9 mouse cellular contexts compared by ENCODE assay signal in genomic region chr6:54597208-54597607, GRCm38 (mm10). TPM values are rescaled to one million over a fixed set of nuclear protein-coding genes. Genes with fewer than 3 reads are reported as not detected.
DNase-seq lines count a peak whose midpoint lies in the region; ATAC-seq and TF ChIP-seq lines count a peak whose summit lies in the region.
"Had no signal": no experiment of that assay in that cellular context is flagged by ENCODE, and none has a peak within 500 bp of the region (broad histone marks: within the 10 kb centered on the region; RNA-seq: fewer than 3 reads in every experiment).

Fkbp14 (minus strand) TSS chr6:54597308.

- H3K9ac ChIP-seq in heart, embryonic 13.5 days, result peak within 1 kb of the TSS; percentile 92
- no peak within 1 kb of the TSS for H3K9ac ChIP-seq in limb, embryonic 14.5 days (ENCODE audit: low read depth, low read length, severe bottlenecking)

- no peak within 1 kb of the TSS for H3K27ac ChIP-seq in heart, embryonic 13.5 days (replicated peaks)
- no peak within 1 kb of the TSS for H3K27ac ChIP-seq in limb, embryonic 14.5 days (replicated peaks; ENCODE audit: low read depth, low read length)

- WGBS in heart, embryonic 13.5 days, result 61% methylated on average over 4 of the region's 4 CpGs
- 78% methylated on average over 4 of the region's 4 CpGs for WGBS in limb, embryonic 14.5 days

- in situ Hi-C loops in Patski (cut with MboI; ENCODE audit: low pct_unique_long_range_greater_than_20kb), result loop anchor here (10.0 kb wide), 2 partner anchors 398 to 568 kb away; partner anchors contain the start of gene Ggct

- CTCF ChIA-PET in Patski (lab: Charles Lee), result no interaction called here

- H3K4me1 ChIP-seq in heart, embryonic 13.5 days, result peaks cover 29% of the 10 kb centered on the region
- H3K4me1 ChIP-seq in limb, embryonic 14.5 days (ENCODE audit: control insufficient read depth, insufficient read depth, low read length), result peaks cover 13% of the 10 kb centered on the region

- DNase-seq in frontal cortex, adult 2 months (ENCODE audit: extremely low spot score in 1 of 2, low spot score in 1 of 2), result no peak
- no peak for DNase-seq in frontal cortex, postnatal 25 days (ENCODE audit: low spot score in 2 of 2)
- DNase-seq in Patski (ENCODE audit: low read depth, low spot score), result no peak
- no peak for DNase-seq in limb, embryonic 14.5 days (ENCODE audit: low spot score)
- no peak for DNase-seq in thymus, postnatal 0 days (ENCODE audit: low spot score)
- DNase-seq in left cerebral cortex, postnatal 10 days (ENCODE audit: extremely low spot score in 1 of 2, low spot score in 2 of 2), result no peak
- no peak for DNase-seq in kidney, postnatal 36 days
- DNase-seq: right cerebral cortex, postnatal 25 days had no signal

- no peak for ATAC-seq in Patski
- ATAC-seq in heart, embryonic 13.5 days (ENCODE audit: extremely low read depth, insufficient number of reproducible peaks, low FRiP score, low TSS enrichment), result no peak
- ATAC-seq in limb, embryonic 14.5 days (ENCODE audit: low FRiP score, low read depth), result no peak

- peak within 1 kb of the TSS; percentile 84 for H3K4me2 ChIP-seq in heart, embryonic 13.5 days
- H3K4me2 ChIP-seq in limb, embryonic 14.5 days (replicated peaks; ENCODE audit: low read depth, low read length, severe bottlenecking), result peak within 1 kb of the TSS; percentile 78

- H3K4me3 ChIP-seq in heart, embryonic 13.5 days, result peak within 1 kb of the TSS; percentile 96
- peak within 1 kb of the TSS; percentile 96 for H3K4me3 ChIP-seq in limb, embryonic 14.5 days (replicated peaks; ENCODE audit: low read length)

- no peak for TF ChIP-seq CTCF in Patski (IDR thresholded peaks at IDR 0.05)

- TF ChIP-seq POLR2A in limb, embryonic 14.5 days (IDR thresholded peaks at IDR 0.05; ENCODE audit: borderline replicate concordance, extremely low read depth, insufficient read depth, insufficient read length), result no peak

- intact Hi-C loops in left cerebral cortex, postnatal 10 days (cut with DNase I), result loop anchor here (5.0 kb wide), 1 partner anchor 85 kb away; the partner anchor contains the start of gene Mturn

- H3K9me3 ChIP-seq in heart, embryonic 13.5 days, result no peaks in the 10 kb centered on the region
- no peaks in the 10 kb centered on the region for H3K9me3 ChIP-seq in limb, embryonic 14.5 days (ENCODE audit: control insufficient read depth, low read length)

- H3K27me3 ChIP-seq in Patski, result no peaks in the 10 kb centered on the region
- no peaks in the 10 kb centered on the region for H3K27me3 ChIP-seq in heart, embryonic 13.5 days (replicated peaks)
- H3K27me3 ChIP-seq in limb, embryonic 14.5 days (ENCODE audit: control insufficient read depth, insufficient read depth, low read length), result no peaks in the 10 kb centered on the region

- POLR2A ChIA-PET in Patski (lab: Charles Lee), result no interaction called here

- H3K36me3 ChIP-seq in heart, embryonic 13.5 days, result no peaks in the 10 kb centered on the region
- H3K36me3 ChIP-seq in limb, embryonic 14.5 days (ENCODE audit: control insufficient read depth, insufficient read depth, low read length), result no peaks in the 10 kb centered on the region

RNA-seq across cellular contexts. Expression of gene Fkbp14, which starts in this region (rescaled TPM):
- 12.7 and 13.7 TPM in 2 replicates for polyA plus RNA-seq in frontal cortex, adult 2 months (2012; rRNA removed)
- 21.6 TPM for polyA plus RNA-seq in Patski (2021)
- polyA plus RNA-seq in heart, embryonic 13.5 days (2015; fragmentation: Nextera tagmentation; extraction: Ambion mirVana), result 24.0 and 24.1 TPM in 2 replicates
- polyA plus RNA-seq in limb, embryonic 14.5 days (2012; rRNA removed), result 57.0 and 59.1 TPM in 2 replicates
- 59.6 and 71.0 TPM in 2 replicates for polyA plus RNA-seq in limb, embryonic 14.5 days (2014; fragmentation: Nextera tagmentation; extraction: Ambion mirVana)
- 2.7 and 3.7 TPM in 2 replicates for polyA plus RNA-seq in thymus, postnatal 0 days (2015; fragmentation: Nextera tagmentation; extraction: Ambion mirVana)
- total RNA-seq in left cerebral cortex, postnatal 10 days (2021), result 10 to 100 TPM in 1 of 2 experiments, 1 to 10 TPM in 1; 8.1 to 10.7 TPM
